Mouse (Mus musculus) layer of hippocampus, postnatal 36 days (tissue): ENCODE measurements around the gene Glb1l. TPM values are rescaled to one million over a fixed set of nuclear protein-coding genes. Genes with fewer than 3 reads are reported as not detected.

Experiments
- DNase-seq, 2 experiments: peaks; one replicate each; pipeline ENCODE4 v3.0.0; 2022
- total RNA-seq, 2 experiments: library from RNA; stranded (reverse); gene quantifications; 2 replicates each; pipeline ENCODE4 v1.2.3; 2021

Gene Glb1l
- total RNA-seq, 2 experiments from 2014 or later, result 13.0 to 19.1 TPM

DNA sequence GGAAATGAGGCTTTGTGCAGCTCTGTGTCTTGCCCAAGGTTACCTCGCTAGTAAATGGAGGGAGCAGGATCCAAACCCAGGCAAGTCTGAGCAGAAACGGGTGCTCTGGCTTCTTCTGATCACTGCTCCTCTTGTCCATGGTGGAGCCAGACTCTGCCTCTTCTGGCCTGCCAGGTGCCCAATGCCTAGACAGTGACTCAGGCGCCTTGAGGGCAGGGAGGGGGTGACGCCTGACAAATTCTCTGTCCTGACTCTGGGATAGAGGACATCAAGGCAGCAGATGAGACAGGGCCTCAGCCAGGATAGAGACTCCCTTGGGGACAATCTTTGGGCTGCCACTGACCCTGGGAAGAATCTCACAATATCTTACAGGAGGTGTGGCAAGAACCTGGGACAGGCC is 20.6 kb upstream of the Glb1l start:
- no peak for DNase-seq

DNA sequence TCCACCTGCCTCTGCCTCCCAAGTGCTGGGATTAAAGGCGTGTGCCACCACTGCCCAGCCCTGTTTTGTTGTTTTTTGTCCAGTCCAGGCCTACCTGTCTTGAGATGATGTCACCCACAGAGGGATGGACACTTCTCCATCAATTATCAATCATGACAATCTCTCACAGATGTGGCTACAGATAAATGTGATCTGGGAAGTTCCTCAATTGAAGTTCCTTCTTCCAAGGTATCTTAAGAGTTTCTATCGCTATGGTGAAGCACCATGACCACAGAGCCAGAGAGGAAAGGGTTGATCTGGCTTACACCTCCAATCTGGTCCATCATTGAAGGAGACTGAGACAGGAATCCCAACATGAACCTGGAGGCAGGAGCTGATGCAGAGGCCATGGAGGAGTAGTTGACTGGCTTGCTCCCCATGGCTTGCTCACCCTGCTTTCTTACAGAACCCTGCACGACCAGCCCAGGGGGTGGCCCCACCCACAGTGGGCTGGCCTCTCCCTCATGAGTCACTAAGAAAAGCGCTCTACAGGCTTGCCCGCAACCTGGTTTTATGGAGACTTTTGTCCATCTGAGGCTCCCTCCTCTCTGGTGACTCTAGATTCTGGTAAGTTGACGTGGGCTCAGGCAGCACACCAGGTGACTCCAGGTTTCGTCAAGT is 19.9 kb upstream of the Glb1l start:
- DNase-seq, result no peak

DNA sequence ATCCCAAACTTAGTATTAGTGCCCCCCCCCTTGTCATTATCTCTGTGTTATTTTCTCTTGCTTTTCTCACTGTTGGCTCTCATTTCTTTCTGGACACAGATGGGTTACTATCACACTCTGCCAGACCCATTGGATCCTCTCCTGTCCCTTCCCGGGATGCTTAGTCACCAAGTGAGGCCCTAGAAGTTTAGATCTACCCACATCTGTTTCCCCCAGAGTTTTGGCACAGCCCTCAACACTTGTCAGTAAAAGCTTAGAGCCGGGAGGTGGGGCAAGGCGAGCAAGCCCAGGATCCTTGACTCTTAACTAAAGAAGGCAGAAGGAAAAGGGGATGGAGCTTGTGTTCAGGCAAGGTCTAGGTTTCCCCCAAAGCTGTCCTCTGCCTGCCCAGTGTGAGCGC is 18.5 kb upstream of the Glb1l start:
- DNase-seq, result no peak

DNA sequence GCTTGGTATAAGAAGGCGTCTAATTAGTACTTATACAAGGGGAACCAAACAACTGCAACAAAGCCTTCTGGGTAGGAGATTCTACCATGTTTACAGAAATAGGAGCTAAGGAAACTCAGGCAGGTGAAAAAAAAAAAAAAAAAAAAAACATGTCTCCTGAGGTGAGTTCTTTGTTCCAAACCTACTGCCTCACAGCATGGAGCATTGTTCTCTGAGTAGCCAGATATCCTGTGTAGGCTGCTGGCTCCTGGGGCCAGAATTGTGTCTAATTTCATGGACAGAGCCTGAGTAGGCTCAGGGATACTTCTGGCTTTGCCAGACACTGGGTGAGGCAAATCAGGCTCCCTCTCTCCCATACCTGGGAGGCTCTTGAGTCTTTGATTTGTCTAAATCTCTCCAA is 17.0 kb upstream of the Glb1l start:
- no peak for DNase-seq

DNA sequence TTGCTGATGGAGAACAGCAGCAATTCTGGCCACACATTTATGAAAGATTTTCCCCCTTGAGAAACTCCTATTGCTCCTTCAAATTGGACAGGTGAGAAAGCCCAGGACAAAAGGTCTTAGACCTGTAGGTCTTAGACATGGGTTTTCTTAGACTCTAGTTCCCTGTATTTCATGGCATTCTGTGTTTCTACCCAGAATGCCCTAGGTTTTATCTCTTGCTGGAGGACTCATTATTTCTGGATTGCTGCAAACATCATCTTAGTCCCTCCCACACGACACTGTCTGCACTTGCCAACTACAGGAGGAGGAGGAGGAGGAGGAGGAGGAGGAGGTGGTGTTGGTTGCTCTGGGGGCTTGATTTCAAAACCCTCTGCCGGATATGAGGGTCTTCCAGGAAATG is 15.5 kb upstream of the Glb1l start:
- DNase-seq, result no peak

DNA sequence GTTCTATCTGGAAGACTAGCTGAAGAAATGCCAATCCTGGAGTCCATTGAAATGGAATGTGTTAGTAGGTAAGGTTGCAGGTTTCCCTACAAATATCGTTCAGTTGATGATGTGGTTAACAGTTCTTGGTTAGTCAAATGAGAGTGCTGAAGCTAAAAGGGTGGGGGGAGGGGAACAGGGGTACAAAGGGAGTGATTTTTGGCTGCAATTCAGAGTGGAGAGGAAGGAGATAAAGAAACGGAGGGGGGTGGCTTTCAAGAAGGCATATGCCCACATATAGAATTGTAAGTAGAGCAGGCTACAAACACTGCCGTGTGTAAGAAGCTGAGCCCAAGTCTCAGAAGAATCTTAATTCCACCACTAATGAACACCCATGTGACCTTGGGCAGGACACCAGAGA is 14.9 kb upstream of the Glb1l start:
- DNase-seq, result no peak

DNA sequence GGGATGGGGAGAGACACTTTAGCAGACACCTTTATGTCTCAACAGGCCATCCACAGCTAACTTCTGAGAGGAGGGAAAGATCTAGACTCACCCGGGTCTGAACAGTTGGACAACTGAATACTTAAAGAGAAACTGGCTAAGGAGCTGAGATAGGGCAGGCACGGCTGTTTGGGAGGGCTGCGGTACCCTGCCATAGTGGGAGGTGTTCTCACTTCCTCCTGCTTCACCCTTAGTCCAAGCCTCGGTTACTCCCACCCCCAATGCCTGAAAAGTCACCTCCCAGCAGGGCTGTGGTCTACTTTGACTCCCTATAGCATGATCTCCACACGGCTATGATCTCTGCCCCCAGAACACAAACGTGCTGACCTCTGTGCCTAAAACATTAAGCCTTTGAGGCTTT is 12.9 kb upstream of the Glb1l start:
- no peak for DNase-seq

DNA sequence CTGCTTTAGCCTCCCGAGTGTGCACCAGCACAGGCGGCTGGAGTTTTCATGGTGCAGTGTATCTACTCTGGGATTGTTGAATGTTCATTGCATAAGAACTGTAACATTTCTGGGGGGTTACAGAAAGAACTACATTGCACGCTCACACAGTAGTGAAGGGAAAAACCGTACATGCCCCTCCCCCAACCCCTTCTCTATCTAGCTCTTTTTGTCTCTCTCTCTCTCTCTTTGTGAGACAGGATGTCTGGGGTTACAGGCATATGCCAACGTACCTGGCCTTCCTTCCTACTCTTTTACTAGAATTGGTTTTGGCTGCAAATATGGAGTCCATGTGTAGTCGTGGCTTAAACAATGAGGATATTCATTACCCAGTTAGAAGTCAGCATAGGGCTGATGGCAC is 12.3 kb upstream of the Glb1l start:
- DNase-seq, result no peak

DNA sequence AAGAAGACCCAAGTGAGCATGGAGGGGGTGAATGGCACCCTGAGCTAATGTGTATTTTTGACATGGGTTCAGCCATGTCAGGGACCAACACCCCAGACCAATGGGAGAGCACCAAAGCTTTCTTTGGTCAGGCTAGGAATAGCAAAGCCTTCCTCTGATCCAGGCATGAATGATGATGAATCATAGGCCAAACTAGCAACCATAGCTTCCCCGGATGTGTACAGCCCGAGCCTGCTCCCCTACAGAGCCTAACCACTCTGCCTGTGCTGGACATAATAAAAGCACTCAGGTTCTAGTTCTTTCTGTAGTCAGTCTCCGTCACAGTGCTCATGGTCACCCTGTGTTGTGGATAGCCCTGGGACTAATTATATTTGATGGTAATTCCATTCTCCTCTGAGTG is 10.9 kb upstream of the Glb1l start:
- no peak for DNase-seq

DNA sequence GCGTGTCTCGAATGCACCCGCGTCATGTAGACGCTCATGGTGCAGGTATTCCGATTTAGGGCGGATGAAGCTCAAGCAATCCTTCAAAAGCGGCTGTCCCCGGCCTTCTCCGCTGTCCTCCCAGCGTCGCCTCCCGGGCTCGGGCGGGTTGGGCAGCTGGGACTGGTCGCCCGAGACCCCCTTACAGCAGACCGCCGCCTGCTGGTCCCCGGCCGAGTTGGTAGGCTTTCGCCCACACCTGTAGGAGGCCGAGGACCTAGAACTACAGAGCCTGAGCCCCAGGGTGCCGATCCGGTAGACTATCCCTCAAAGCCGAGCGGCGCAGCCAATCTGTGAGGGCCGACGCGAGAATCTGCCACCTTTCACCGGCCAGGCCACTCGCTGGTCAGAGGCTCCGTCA is 8.9 kb upstream of the Glb1l start, which contains the start of gene Tuba4a:
Gene Tuba4a, minus strand, starts transcription at position 335 of the 400 bp plus-strand sequence.
- DNase-seq, result no peak

DNA sequence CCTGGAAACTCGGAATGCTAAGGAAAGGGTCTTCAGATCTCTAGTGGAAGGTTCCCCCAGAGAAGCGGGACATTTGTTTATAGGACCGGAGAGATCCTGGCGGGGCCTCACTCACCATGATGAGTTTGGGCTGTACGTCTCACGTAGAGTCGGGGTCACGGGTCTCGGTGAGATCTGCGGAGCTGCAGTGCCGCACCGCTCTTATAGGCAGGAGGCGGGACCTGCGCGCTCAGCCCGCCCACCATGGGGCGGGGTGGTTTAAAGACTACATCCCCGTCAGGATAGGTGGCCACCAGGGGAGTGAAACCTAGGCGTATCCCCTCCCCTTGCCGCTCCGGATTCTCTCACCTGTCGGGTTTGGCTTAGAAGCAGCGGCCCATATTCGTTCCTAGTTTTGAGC is 8.5 kb upstream of the Glb1l start:
- peak; percentile 90 to 91 for DNase-seq

DNA sequence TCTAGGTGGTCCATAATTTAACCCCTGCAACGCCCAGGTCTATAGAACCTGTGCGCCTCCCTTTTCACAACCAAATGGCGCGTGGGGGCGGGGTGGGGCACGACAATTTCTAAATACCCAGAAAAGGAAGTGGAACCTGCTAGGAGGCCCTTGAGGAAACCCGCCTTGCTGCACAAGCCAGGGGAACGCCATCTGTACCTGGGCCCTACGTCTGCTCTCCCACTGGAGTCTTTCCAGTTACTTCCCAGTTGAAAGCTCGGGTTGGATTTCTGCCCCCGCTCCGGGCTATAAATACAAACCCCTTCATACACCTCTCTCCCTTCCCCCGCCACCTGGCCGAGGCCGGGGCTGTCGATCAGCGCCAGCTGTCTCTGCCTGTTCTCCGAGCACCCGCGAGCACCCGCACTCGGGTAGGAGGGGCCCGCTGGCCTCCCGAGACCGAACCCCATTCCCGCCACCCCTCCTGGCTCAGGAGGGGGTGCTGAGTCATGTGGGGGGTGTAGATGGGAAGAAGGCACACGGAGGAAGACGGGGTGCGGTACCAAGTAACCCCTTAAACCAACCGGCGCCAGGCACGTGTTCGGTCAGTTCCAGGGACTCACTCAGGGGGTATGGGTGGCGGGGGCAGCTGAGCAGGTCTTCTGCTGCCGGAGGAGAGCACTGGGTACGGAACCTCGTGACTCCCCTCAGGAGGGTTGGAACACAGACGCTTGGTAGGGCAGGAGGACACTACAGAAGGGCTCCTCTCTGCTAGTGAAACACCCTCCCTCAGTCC is 7.8 kb upstream of the Glb1l start:
- DNase-seq, result peak; percentile 55 to 61

DNA sequence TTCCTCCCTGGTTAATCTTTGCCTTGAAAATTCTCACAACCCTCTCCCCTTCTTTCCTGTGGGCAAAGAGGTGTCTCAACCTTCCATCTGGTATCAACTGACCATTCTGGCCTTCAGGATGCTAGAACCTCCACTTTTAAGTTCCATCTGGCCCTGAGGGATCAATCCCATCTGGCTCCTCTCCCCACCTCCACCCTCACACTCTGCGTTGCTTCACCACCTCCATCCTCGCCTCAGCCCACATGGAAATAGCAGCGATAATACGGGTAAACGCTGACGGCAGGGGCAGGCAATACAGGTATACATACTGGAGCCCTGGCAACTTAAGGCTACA is 7.2 kb upstream of the Glb1l start:
- peak in 1 of 2 experiments; percentile 45 for DNase-seq

DNA sequence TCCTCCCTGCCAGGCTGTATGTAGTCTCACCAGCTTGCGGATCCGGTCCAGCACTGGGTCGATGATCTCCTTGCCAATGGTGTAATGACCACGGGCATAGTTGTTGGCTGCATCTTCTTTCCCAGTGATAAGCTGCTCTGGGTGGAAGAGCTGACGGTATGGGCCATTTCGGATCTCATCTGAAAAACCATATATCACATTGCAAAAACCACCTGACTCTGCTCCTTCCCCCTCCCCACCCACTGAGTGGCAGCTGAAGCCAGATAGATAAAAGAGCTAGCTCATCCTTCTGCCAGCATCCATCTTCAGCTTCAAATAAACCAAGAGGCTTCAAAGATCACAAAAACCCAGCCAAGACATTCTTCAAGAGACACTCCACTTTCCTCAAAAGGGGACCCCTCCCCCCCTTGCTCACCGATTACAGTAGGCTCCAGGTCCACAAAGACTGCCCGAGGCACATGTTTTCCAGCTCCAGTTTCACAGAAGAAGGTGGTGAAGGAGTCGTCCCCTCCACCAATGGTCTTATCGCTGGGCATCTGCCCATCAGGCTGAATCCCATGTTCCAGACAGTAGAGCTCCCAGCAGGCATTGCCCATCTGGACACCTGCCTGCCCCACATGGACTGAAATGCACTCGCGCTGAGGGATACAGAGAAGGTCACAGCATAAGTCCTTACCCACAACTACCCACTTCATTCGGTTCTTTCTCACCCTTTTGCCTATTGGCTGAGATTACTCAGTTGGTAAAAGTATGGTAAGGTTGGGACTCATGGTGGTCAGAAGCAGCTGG is 6.4 kb upstream of the Glb1l start:
- peak in 1 of 2 experiments; percentile 9 for DNase-seq

DNA sequence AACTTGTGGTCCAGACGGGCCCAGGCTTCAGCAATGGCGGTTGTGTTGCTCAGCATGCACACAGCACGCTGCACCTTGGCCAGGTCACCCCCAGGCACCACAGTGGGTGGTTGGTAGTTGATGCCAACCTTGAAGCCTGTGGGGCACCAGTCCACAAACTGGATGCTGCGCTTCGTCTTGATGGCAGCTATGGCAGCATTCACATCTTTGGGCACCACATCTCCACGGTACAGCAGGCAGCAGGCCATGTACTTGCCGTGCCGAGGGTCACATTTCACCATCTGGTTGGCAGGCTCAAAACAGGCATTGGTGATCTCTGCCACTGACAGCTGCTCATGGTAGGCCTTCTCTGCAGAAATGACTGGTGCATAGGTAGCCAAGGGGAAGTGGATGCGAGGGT is 5.2 kb upstream of the Glb1l start:
- peak in 1 of 2 experiments; percentile 9 for DNase-seq

DNA sequence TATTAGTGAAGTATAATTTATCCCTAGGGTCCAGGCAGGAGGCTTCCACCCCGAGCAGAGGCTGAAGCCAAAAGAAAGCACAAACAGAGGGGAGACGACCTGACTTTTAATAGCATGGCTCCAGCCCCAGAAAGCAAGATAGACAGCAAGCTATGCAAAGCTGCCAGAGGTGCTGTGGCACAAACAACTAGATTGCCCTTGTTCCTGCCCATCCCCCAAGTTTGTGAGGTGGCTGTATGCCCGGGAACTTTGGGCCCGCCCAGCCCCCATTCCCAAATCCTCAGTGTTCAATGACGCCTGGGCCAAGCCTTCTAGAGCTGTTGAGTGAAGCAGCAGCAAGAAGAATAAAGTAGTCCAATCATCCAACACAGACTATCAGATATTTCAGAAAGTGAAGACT is 4.3 kb upstream of the Glb1l start:
- peak; percentile 65 to 69 for DNase-seq

DNA sequence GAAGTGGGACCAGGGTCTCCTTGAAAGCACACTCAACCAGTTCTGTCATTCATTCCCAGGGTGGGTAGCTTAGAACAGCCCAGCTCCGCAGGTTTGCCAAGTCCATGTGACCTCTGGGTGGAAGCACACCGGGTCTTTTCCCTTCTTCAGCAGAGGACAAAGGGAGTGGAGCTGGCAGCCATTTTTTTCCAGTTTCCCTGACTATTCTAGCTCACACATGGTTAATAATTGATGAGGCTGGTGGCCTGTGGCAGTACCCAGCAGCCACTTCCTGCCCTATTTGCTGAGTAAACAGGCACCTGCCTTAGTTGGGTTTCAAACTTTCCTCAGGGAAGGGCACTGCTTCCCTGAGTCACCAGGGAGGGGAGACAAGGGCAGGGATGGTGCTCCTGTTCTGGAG is 3.8 kb upstream of the Glb1l start:
- DNase-seq, result peak in 1 of 2 experiments; percentile 5

DNA sequence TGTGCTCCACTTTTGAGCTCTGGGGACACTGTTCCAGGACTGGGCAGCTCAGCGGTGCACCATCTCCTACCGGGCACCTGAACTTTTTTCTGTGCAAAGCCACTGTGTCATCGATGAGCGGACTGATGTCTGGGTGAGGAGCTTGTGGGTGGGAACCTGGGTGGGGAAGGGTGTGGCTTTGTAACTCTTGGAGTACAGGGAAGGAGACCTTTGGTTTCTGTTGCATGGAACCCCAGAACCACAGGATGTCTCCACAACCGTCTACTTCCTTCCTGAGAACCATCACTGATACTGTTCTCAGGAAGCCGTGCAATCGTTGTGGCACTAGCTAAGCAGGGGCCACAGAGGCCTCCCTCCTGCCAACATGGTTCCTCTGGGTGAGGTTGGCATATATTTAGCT is 2.5 kb upstream of the Glb1l start:
- DNase-seq, result no peak

DNA sequence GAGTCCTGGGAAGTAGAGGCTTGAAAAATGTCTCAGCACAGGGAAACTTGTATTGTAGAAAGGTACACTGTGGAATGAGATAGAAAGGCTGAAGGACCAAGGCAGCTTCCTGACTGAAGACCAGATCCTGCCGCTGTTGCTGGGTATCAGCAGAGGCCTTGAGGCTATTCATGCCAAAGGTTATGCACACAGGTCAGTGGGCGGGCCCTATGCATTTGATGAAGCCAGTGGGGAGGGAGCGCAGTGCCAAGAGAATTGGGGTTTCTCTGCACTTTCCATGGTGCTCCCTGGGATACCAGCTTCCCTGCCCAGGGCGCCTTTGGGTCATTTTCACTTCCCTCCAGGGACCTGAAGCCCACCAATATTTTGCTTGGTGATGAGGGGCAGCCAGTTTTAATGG is 1.9 kb upstream of the Glb1l start:
- DNase-seq, result no peak

DNA sequence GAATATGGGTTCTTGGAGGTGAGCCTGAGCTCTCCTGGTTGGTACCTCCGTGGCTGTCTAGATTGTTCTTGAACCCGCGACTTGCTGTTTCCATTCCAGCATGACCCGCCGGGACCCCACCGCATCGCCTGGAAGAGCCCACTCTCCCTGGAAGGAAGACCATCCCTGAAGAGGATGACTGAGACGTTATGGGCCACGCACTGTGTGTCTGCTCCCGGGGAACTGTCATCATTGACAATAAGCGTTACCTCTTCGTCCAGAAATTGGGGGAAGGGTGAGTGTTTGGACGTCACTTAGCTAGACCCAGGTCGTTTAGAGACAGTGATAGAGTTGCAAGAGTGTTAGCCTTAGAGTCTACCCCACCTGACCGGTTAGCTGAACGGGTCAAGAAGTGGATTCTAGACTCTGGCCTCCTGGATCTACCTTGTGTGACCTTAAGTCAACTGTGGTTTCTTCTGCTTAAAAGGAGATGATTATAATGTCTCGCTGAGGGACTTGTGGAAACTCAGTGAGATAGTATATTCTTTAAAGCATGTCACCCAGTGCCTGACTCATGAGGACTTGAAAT is 612 bp upstream of the Glb1l start:
- no peak for DNase-seq

DNA sequence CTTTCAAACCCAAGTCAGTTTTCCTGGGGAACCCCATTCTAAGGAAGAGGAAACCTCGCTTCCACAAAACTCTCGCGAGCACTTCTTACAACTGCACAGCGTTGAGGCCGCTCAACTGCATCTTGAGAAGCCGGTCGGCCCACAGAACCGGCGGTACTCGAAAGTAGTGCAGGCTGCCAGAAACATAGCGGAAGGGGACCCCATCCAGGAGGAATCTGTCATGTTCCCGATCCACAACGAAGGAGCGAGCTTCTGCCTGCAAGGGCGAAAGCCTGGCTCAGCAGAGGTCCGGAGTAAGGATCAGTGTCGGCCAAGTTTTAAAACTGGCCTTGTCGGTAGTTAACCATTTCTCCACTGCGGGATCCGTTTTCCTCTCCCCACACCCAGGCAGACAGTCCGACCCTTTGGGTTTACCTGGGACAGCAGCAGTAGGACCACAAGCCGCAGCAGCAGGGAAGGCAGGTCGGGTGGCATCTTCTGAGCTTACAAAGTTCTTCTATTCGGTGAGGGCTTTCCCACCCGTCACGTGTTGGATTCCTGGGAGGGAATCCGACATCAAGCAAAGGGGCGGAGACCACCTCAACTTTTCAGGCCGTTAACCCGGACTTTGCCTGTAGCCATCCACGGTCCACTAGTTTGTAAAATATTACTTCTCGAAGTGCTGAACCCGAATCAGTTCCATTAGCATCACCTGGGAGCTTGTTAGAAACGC is 1.5 kb downstream of the Glb1l start:
- no peak for DNase-seq

DNA sequence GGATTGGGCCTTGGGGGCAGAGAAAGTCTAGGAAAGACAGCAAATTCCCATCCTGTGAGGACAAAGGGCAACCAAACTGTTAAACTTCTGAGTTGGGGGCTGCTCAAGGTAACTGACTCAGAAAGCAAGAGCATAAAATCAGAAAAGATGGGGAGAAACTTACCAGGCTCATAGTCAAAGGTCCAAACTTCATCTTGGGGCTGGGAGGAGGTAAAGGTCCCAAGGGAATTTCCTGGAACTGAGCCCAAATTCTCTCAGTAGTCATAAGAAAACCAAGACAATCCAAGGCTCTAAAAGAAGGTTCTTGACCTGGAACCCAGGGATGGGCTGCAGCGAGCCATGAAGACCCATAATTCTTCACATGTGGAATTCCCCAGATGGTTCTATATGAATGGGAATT is 9.4 kb downstream of the Glb1l start:
- DNase-seq, result no peak

DNA sequence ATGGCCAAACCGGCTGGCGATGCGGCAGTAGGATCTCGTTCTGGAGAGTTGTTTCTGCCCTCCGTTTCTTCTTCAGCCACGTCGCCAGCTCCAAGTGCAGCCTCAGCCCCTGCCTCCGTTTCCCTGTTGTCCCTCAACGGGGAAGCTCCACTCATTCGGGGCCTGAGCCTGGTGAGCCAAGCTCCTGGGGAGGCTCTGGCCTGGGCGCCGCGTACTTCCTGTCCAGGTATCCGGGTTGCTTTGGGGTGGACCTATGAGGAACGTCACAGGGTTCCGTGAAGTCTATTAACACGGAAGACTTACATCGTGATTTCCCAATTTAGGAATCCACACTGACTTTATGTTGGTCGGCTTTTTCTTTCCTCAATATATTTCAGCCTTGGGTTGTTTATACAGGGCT is 18.2 kb downstream of the Glb1l start:
- DNase-seq, result no peak
